Mouse (Mus musculus): ENCODE data around the gene Grasp. TPM values are rescaled to one million over a fixed set of nuclear protein-coding genes. Genes with fewer than 3 reads are reported as not detected.

Gene Grasp
- total RNA-seq, 2 experiments from 2014 or later: not detected

- ATAC-seq (replicated peaks; ENCODE audit: low FRiP score, poor library complexity, severe bottlenecking): no peak
Measured at GRCm38 (mm10) chr15:101222897-101223482, 998 bp upstream of the Grasp start.

GRCm38 (mm10) chr15:101223596-101223995 is 392 bp upstream of the Grasp start:
- ATAC-seq (replicated peaks; ENCODE audit: low FRiP score, poor library complexity, severe bottlenecking): no peak

- ATAC-seq (replicated peaks; ENCODE audit: low FRiP score, poor library complexity, severe bottlenecking): no peak
Measured at GRCm38 (mm10) chr15:101224977-101225376, 989 bp downstream of the Grasp start.

GRCm38 (mm10) chr15:101227971-101228370 is 4.0 kb downstream of the Grasp start:
- no peak for ATAC-seq (replicated peaks; ENCODE audit: low FRiP score, poor library complexity, severe bottlenecking)

- no peak for ATAC-seq (replicated peaks; ENCODE audit: low FRiP score, poor library complexity, severe bottlenecking)
Measured at GRCm38 (mm10) chr15:101228866-101229590, 5.0 kb downstream of the Grasp start.

- no peak for ATAC-seq (replicated peaks; ENCODE audit: low FRiP score, poor library complexity, severe bottlenecking)
Measured at GRCm38 (mm10) chr15:101230503-101230902, 6.5 kb downstream of the Grasp start.

- ATAC-seq (replicated peaks; ENCODE audit: low FRiP score, poor library complexity, severe bottlenecking): peak; percentile 33; the same call in 1 of the 2 replicates
Measured at GRCm38 (mm10) chr15:101230995-101231647, 7.1 kb downstream of the Grasp start.

GRCm38 (mm10) chr15:101231648-101232180 is 7.7 kb downstream of the Grasp start:
- no peak for ATAC-seq (replicated peaks; ENCODE audit: low FRiP score, poor library complexity, severe bottlenecking)

GRCm38 (mm10) chr15:101232607-101233006 is 8.6 kb downstream of the Grasp start:
- ATAC-seq (replicated peaks; ENCODE audit: low FRiP score, poor library complexity, severe bottlenecking): no peak

- ATAC-seq (replicated peaks; ENCODE audit: low FRiP score, poor library complexity, severe bottlenecking): no peak
Measured at GRCm38 (mm10) chr15:101233183-101233582, 9.2 kb downstream of the Grasp start.

GRCm38 (mm10) chr15:101233641-101234275 is 9.8 kb downstream of the Grasp start:
- ATAC-seq (replicated peaks; ENCODE audit: low FRiP score, poor library complexity, severe bottlenecking): no peak

GRCm38 (mm10) chr15:101234611-101235341 is 10.8 kb downstream of the Grasp start:
- ATAC-seq (replicated peaks; ENCODE audit: low FRiP score, poor library complexity, severe bottlenecking): no peak

GRCm38 (mm10) chr15:101235342-101235698 is 11.3 kb downstream of the Grasp start:
- ATAC-seq (replicated peaks; ENCODE audit: low FRiP score, poor library complexity, severe bottlenecking): no peak

GRCm38 (mm10) chr15:101235728-101236327 is 11.8 kb downstream of the Grasp start:
- ATAC-seq (replicated peaks; ENCODE audit: low FRiP score, poor library complexity, severe bottlenecking): no peak

- no peak for ATAC-seq (replicated peaks; ENCODE audit: low FRiP score, poor library complexity, severe bottlenecking)
Measured at GRCm38 (mm10) chr15:101236878-101237277, 12.9 kb downstream of the Grasp start.

GRCm38 (mm10) chr15:101238885-101239511 is 15.0 kb downstream of the Grasp start:
- ATAC-seq (replicated peaks; ENCODE audit: low FRiP score, poor library complexity, severe bottlenecking): no peak

- no peak for ATAC-seq (replicated peaks; ENCODE audit: low FRiP score, poor library complexity, severe bottlenecking)
Measured at GRCm38 (mm10) chr15:101239821-101240220, 15.8 kb downstream of the Grasp start.

GRCm38 (mm10) chr15:101240799-101241204 is 16.8 kb downstream of the Grasp start:
- ATAC-seq (replicated peaks; ENCODE audit: low FRiP score, poor library complexity, severe bottlenecking): peak; percentile 50; the same call in 1 of the 2 replicates

GRCm38 (mm10) chr15:101241236-101241635 is 17.2 kb downstream of the Grasp start:
- no peak for ATAC-seq (replicated peaks; ENCODE audit: low FRiP score, poor library complexity, severe bottlenecking)
